In genomic region chr17:7894094-7894493, GRCm38 (mm10) we compare ENCODE assay signal across 21 mouse cellular contexts.
"Had no signal": no experiment of that assay in that cellular context is flagged by ENCODE, and none has a peak within 500 bp of the region (broad histone marks: within the 10 kb centered on the region; RNA-seq: fewer than 3 reads in every experiment).

No protein-coding gene starts in this region.

- H3K9me3 ChIP-seq: heart, embryonic 13.5 days; heart, embryonic 15.5 days; hindbrain, embryonic 13.5 days; hindbrain, embryonic 15.5 days; kidney, embryonic 15.5 days; limb, embryonic 13.5 days; limb, embryonic 15.5 days; liver, embryonic 12.5 days had no signal

- DNase-seq: gastrocnemius, postnatal 14 days; gastrocnemius, postnatal 36 days; heart, adult 18-20 months; kidney, adult 11 months; kidney, adult 2 months; kidney, adult 9 months; kidney, postnatal 25 days; layer of hippocampus, adult 9-11 months; layer of hippocampus, postnatal 36 days; left cerebral cortex, postnatal 4 days had no signal

- H3K27ac ChIP-seq: heart, embryonic 13.5 days; heart, embryonic 15.5 days; hindbrain, embryonic 13.5 days; hindbrain, embryonic 15.5 days; hindbrain, postnatal 0 days; kidney, embryonic 15.5 days; kidney, postnatal 0 days; limb, embryonic 13.5 days; limb, embryonic 15.5 days; liver, embryonic 12.5 days; liver, embryonic 14.5 days had no signal

- H3K9ac ChIP-seq: heart, embryonic 13.5 days; heart, embryonic 15.5 days; hindbrain, embryonic 13.5 days; hindbrain, embryonic 15.5 days; kidney, embryonic 15.5 days; limb, embryonic 13.5 days; limb, embryonic 15.5 days; liver, embryonic 12.5 days; liver, embryonic 14.5 days had no signal

- H3K4me3 ChIP-seq: heart, embryonic 13.5 days; heart, embryonic 15.5 days; hindbrain, embryonic 13.5 days; hindbrain, embryonic 15.5 days; kidney, embryonic 15.5 days; limb, embryonic 13.5 days; limb, embryonic 15.5 days; liver, embryonic 12.5 days had no signal

- H3K4me1 ChIP-seq: heart, embryonic 13.5 days; heart, embryonic 15.5 days; hindbrain, embryonic 13.5 days; hindbrain, embryonic 15.5 days; limb, embryonic 13.5 days; limb, embryonic 15.5 days; liver, embryonic 12.5 days had no signal

- H3K27me3 ChIP-seq: heart, embryonic 15.5 days; hindbrain, embryonic 13.5 days; hindbrain, embryonic 15.5 days; kidney, embryonic 15.5 days; limb, embryonic 13.5 days; limb, embryonic 15.5 days; liver, embryonic 12.5 days had no signal

- H3K36me3 ChIP-seq: heart, embryonic 13.5 days; heart, embryonic 15.5 days; hindbrain, embryonic 13.5 days; hindbrain, embryonic 15.5 days; kidney, embryonic 15.5 days; limb, embryonic 13.5 days; limb, embryonic 15.5 days; liver, embryonic 12.5 days had no signal
